Mouse (Mus musculus) olfactory bulb, adult 2 months (tissue): Measurements from ENCODE around the gene Wdr62.

ENCODE experiments used
- CTCF ChIP-seq: fragments of 200-500 bp; IDR thresholded peaks from 2 replicates; pipeline ENCODE4 v1.5.1; 2012; ENCODE audit warnings: low read depth, mild to moderate bottlenecking, low read length, moderate library complexity; ENCODE audit not compliant: insufficient read depth
- POLR2A ChIP-seq: fragments of 200-500 bp; IDR thresholded peaks from 2 replicates; pipeline ENCODE4 v1.6.1; 2012; ENCODE audit warnings: mild to moderate bottlenecking, low read depth, low read length, moderate library complexity; ENCODE audit not compliant: insufficient read depth

DNA sequence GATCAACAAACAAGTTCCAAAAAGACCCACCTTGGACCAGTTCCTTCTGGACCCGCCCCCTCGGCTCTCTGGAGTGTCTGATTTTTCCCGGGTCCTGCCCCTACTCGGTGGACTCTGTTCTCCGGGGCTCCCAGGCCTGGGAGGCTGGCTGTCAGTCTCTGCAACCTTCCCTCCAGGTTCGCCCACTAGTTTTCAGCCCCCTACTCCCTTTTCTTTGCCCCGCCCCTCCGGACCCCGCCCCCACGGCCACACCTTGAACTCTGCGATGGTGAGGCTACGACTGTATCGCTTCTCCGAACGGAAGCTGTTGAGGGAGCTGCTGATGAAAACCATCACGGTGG lies 48.9 kb downstream of the Wdr62 start:
- TF ChIP-seq CTCF (no peak), POLR2A (peak; percentile 8)
